Mouse (Mus musculus): ENCODE data around the gene Aacs. TPM values are rescaled to one million over a fixed set of nuclear protein-coding genes. Genes with fewer than 3 reads are reported as not detected.

The Aacs gene
- polyA plus RNA-seq (2014; fragmentation: Illumina TruSeq; extraction: RNeasy Lipid Tissue Mini Kit (QIAGEN cat#74804); ENCODE audit: low replicate concordance), result 1.2 TPM

GRCm38 (mm10) chr5:125475601-125476285 lies at the start of gene Aacs:
Aacs (plus strand) TSS chr5:125475814.

GRCm38 (mm10) chr5:125433793-125434337 lies 41.7 kb upstream of the Aacs start, which contains the start of gene Dhx37:
Dhx37 (minus strand) TSS chr5:125434121.

GRCm38 (mm10) chr5:125441234-125442114 lies 34.1 kb upstream of the Aacs start, which contains the start of gene Bri3bp:
Bri3bp (plus strand) TSS chr5:125441568.

GRCm38 (mm10) chr5:125531634-125532033 lies 56.0 kb downstream of the Aacs start, which contains the start of gene Tmem132b:
Tmem132b (plus strand) TSS chr5:125531774.

Other genes with a start within 250 kb of the Aacs start
- 1.9 TPM for gene Scarb1, start 134.7 kb upstream of the Aacs start, polyA plus RNA-seq (2014; fragmentation: Illumina TruSeq; extraction: RNeasy Lipid Tissue Mini Kit (QIAGEN cat#74804); ENCODE audit: low replicate concordance)
- gene Gm10382, start 86.5 kb upstream of the Aacs start, polyA plus RNA-seq (2014; fragmentation: Illumina TruSeq; extraction: RNeasy Lipid Tissue Mini Kit (QIAGEN cat#74804); ENCODE audit: low replicate concordance), result not detected
- gene Ubc, start 85.6 kb upstream of the Aacs start, polyA plus RNA-seq (2014; fragmentation: Illumina TruSeq; extraction: RNeasy Lipid Tissue Mini Kit (QIAGEN cat#74804); ENCODE audit: low replicate concordance), result 9.7 TPM
- 2.7 TPM for gene Dhx37, start 41.7 kb upstream of the Aacs start, polyA plus RNA-seq (2014; fragmentation: Illumina TruSeq; extraction: RNeasy Lipid Tissue Mini Kit (QIAGEN cat#74804); ENCODE audit: low replicate concordance)
- gene Bri3bp, start 34.2 kb upstream of the Aacs start, polyA plus RNA-seq (2014; fragmentation: Illumina TruSeq; extraction: RNeasy Lipid Tissue Mini Kit (QIAGEN cat#74804); ENCODE audit: low replicate concordance), result 15.9 TPM
- 0.07 TPM for gene Tmem132b, start 56.0 kb downstream of the Aacs start, polyA plus RNA-seq (2014; fragmentation: Illumina TruSeq; extraction: RNeasy Lipid Tissue Mini Kit (QIAGEN cat#74804); ENCODE audit: low replicate concordance)

Data from small intestine, adult 10 weeks (tissue).